In genomic region chr14:31166827-31167226, GRCm38 (mm10) we compare ENCODE assay signal across 10 mouse cellular contexts. TPM values are rescaled to one million over a fixed set of nuclear protein-coding genes. Genes with fewer than 3 reads are reported as not detected.
DNase-seq lines count a peak whose midpoint lies in the region; ATAC-seq and TF ChIP-seq lines count a peak whose summit lies in the region.
"Had no signal": no experiment of that assay in that cellular context is flagged by ENCODE, and none has a peak within 500 bp of the region (broad histone marks: within the 10 kb centered on the region; RNA-seq: fewer than 3 reads in every experiment).

No protein-coding gene starts in this region.

- no peak for TF ChIP-seq EP300 in heart, postnatal 0 days (IDR thresholded peaks at IDR 0.05; ENCODE audit: low read depth)

- H3K4me1 ChIP-seq in lung, embryonic 14.5 days (ENCODE audit: insufficient read depth) = 0 out of 2 replicates have a peak, but pooled peaks cover 3% of the 10 kb centered on the region
- H3K4me1 ChIP-seq in heart, postnatal 0 days (ENCODE audit: control insufficient read depth, insufficient read depth) = 0 out of 2 replicates have a peak, but pooled peaks cover 10% of the 10 kb centered on the region
- H3K4me1 ChIP-seq in midbrain, embryonic 14.5 days (ENCODE audit: control insufficient read depth, insufficient read depth, low read length) = no peaks in the 10 kb centered on the region
- H3K4me1 ChIP-seq: midbrain, embryonic 15.5 days had no signal

- no peaks in the 10 kb centered on the region for H3K79me2 ChIP-seq in myocyte (ENCODE audit: control insufficient read depth, insufficient read depth)

- no peak overlapping the region for H3ac ChIP-seq in myocyte (ENCODE audit: control insufficient read depth, insufficient read length)

- no peak for TF ChIP-seq POLR2A in myocyte (IDR thresholded peaks at IDR 0.05; ENCODE audit: insufficient read length, low read depth)

- 57% methylated on average over 9 of the region's 9 CpGs for WGBS in lung, embryonic 14.5 days
- WGBS in heart, postnatal 0 days = 47% methylated on average over 9 of the region's 9 CpGs
- 64% methylated on average over 9 of the region's 9 CpGs for WGBS in midbrain, embryonic 14.5 days

- no peaks in the 10 kb centered on the region for H3K9me3 ChIP-seq in lung, embryonic 14.5 days (ENCODE audit: low read depth, low read length)
- no peaks in the 10 kb centered on the region for H3K9me3 ChIP-seq in heart, postnatal 0 days (replicated peaks; ENCODE audit: control insufficient read depth, low read length)
- H3K9me3 ChIP-seq in midbrain, embryonic 14.5 days (ENCODE audit: control insufficient read depth, low read length) = no peaks in the 10 kb centered on the region
- H3K9me3 ChIP-seq: midbrain, embryonic 15.5 days had no signal

- no peak for ATAC-seq in lung, embryonic 14.5 days (ENCODE audit: insufficient read depth)
- ATAC-seq in heart, postnatal 0 days (ENCODE audit: insufficient read depth, low read depth) = no peak
- ATAC-seq in midbrain, embryonic 14.5 days (ENCODE audit: low FRiP score, low TSS enrichment) = no peak
- ATAC-seq: midbrain, embryonic 15.5 days had no signal

- peak; percentile 92 for DNase-seq in heart, adult 11 months
- DNase-seq in heart, postnatal 4 days = no peak
- no peak for DNase-seq in lung, embryonic 14.5 days
- no peak for DNase-seq in lung, postnatal 14 days
- DNase-seq in heart, postnatal 0 days (ENCODE audit: low spot score) = no peak
- no peak for DNase-seq in left cerebral cortex, adult 9 months (ENCODE audit: low spot score in 2 of 2)
- no peak for DNase-seq in midbrain, embryonic 14.5 days
- DNase-seq: kidney, adult 18-20 months had no signal

- no peak overlapping the region for H3K27ac ChIP-seq in lung, embryonic 14.5 days (ENCODE audit: low read depth)
- H3K27ac ChIP-seq in heart, postnatal 0 days (ENCODE audit: low read depth) = no peak overlapping the region
- no peak overlapping the region for H3K27ac ChIP-seq in midbrain, embryonic 14.5 days (replicated peaks; ENCODE audit: low read depth, low read length)
- H3K27ac ChIP-seq: midbrain, embryonic 15.5 days had no signal

- no peak for TF ChIP-seq CTCF in lung, embryonic 14.5 days (IDR thresholded peaks at IDR 0.05; ENCODE audit: low read depth)
- no peak for TF ChIP-seq CTCF in heart, postnatal 0 days (IDR thresholded peaks at IDR 0.05; ENCODE audit: low read depth)

- H3K4me2 ChIP-seq in lung, embryonic 14.5 days = peak overlapping the region; percentile 52
- peak overlapping the region; percentile 52 for H3K4me2 ChIP-seq in heart, postnatal 0 days (ENCODE audit: low read depth, low read length)
- H3K4me2 ChIP-seq in myocyte (ENCODE audit: low read depth) = no peak overlapping the region
- no peak overlapping the region for H3K4me2 ChIP-seq in midbrain, embryonic 14.5 days (ENCODE audit: low read length)

- peaks cover 19% of the 10 kb centered on the region for H3K36me3 ChIP-seq in lung, embryonic 14.5 days (ENCODE audit: insufficient read depth)
- peaks cover 19% of the 10 kb centered on the region for H3K36me3 ChIP-seq in heart, postnatal 0 days (replicated peaks; ENCODE audit: control insufficient read depth, insufficient read depth, low read length)
- peaks cover 14% of the 10 kb centered on the region for H3K36me3 ChIP-seq in myocyte (ENCODE audit: control insufficient read depth, insufficient read depth)
- H3K36me3 ChIP-seq in midbrain, embryonic 14.5 days (ENCODE audit: control insufficient read depth, insufficient read depth, low read length) = peaks cover 20% of the 10 kb centered on the region

- H3K9ac ChIP-seq in lung, embryonic 14.5 days = no peak overlapping the region; the same call in 1 of the 2 replicates
- no peak overlapping the region for H3K9ac ChIP-seq in heart, postnatal 0 days (replicated peaks; ENCODE audit: low read depth, low read length)
- H3K9ac ChIP-seq in midbrain, embryonic 14.5 days (replicated peaks; ENCODE audit: low read length) = no peak overlapping the region
- H3K9ac ChIP-seq: midbrain, embryonic 15.5 days had no signal

- peak overlapping the region; percentile 23 for H3K4me3 ChIP-seq in lung, embryonic 14.5 days (ENCODE audit: low read depth, low read length)
- H3K4me3 ChIP-seq in heart, postnatal 0 days (ENCODE audit: low read depth, low read length) = peak overlapping the region; percentile 32
- H3K4me3 ChIP-seq in myocyte = no peak overlapping the region
- H3K4me3 ChIP-seq in midbrain, embryonic 14.5 days (replicated peaks; ENCODE audit: low read depth, low read length) = no peak overlapping the region
- H3K4me3 ChIP-seq: midbrain, embryonic 15.5 days had no signal

- H3K27me3 ChIP-seq in lung, embryonic 14.5 days (ENCODE audit: insufficient read depth, low read length) = no peaks in the 10 kb centered on the region
- no peaks in the 10 kb centered on the region for H3K27me3 ChIP-seq in heart, postnatal 0 days (ENCODE audit: control insufficient read depth, insufficient read depth, low read length)
- no peaks in the 10 kb centered on the region for H3K27me3 ChIP-seq in myocyte (ENCODE audit: control insufficient read depth, insufficient read depth, insufficient read length)
- H3K27me3 ChIP-seq in midbrain, embryonic 14.5 days (ENCODE audit: control insufficient read depth, insufficient read depth, low read length) = no peaks in the 10 kb centered on the region
- H3K27me3 ChIP-seq: midbrain, embryonic 15.5 days had no signal

TF ChIP-seq in myocyte, 11 proteins besides CTCF, POLR2A, EP300 and RAD21:
- no peak for TF ChIP-seq TCF12 (IDR thresholded peaks at IDR 0.05; ENCODE audit: insufficient read depth, poor library complexity, severe bottlenecking)
- TF ChIP-seq USF1 (IDR thresholded peaks at IDR 0.05; ENCODE audit: low read depth) = no peak
- no peak for TF ChIP-seq REST (IDR thresholded peaks at IDR 0.05; ENCODE audit: insufficient read depth, insufficient read length)
- peak in 2 of 3 experiments; percentile 28 for TF ChIP-seq MYOD1 (IDR thresholded peaks at IDR 0.05; ENCODE audit: control insufficient read depth in 1 of 3, insufficient read length in 2 of 3, low read depth in 2 of 3)
- no peak for TF ChIP-seq POLR2AphosphoS2 (IDR thresholded peaks at IDR 0.05; ENCODE audit: insufficient read length, low read depth)
- no peak for TF ChIP-seq TCF3 (IDR thresholded peaks at IDR 0.05; ENCODE audit: insufficient read length, low read depth)
- peak in 2 of 3 experiments; percentile 8 to 33 for TF ChIP-seq MYOG (IDR thresholded peaks at IDR 0.05; ENCODE audit: control insufficient read depth in 1 of 3, insufficient read depth in 1 of 3, insufficient read length in 2 of 3, low read depth in 2 of 3)
- TF ChIP-seq SRF (IDR thresholded peaks at IDR 0.05; ENCODE audit: control insufficient read depth, insufficient read length, low read depth) = no peak
- no peak for TF ChIP-seq MAX (IDR thresholded peaks at IDR 0.05; ENCODE audit: low read depth)

RNA-seq across cellular contexts. Expression of gene Stab1, which starts 1.6 kb away (rescaled TPM):
- total RNA-seq in heart, postnatal 4 days (2021) = 10 to 100 TPM; 77.1 to 84.3 TPM
- polyA plus RNA-seq in lung, embryonic 14.5 days (2014; fragmentation: Nextera tagmentation; extraction: Ambion mirVana) = 64.4 and 71.3 TPM in 2 replicates
- total RNA-seq in heart, postnatal 0 days (2014; rRNA removed; ENCODE audit: low replicate concordance) = 75.3 and 90.4 TPM in 2 replicates
- polyA plus RNA-seq in heart, postnatal 0 days (2015; fragmentation: Nextera tagmentation; extraction: Ambion mirVana) = 24.0 and 25.4 TPM in 2 replicates
- polyA plus RNA-seq in myocyte (2012; fragmentation: generic; extraction: Trizol) = 0.46 TPM
- 6.6 and 26.6 TPM in 2 replicates for polyA plus RNA-seq in midbrain, embryonic 14.5 days (2014; fragmentation: Nextera tagmentation; extraction: Ambion mirVana)

RNA-seq across cellular contexts. Expression of gene Nt5dc2, which starts 36.0 kb away (rescaled TPM):
- 10 to 100 TPM; 91.8 to 93.8 TPM for total RNA-seq in heart, postnatal 4 days (2021)
- 476 and 510 TPM in 2 replicates for polyA plus RNA-seq in lung, embryonic 14.5 days (2014; fragmentation: Nextera tagmentation; extraction: Ambion mirVana)
- 212 and 269 TPM in 2 replicates for total RNA-seq in heart, postnatal 0 days (2014; rRNA removed; ENCODE audit: low replicate concordance)
- polyA plus RNA-seq in heart, postnatal 0 days (2015; fragmentation: Nextera tagmentation; extraction: Ambion mirVana) = 146 and 158 TPM in 2 replicates
- polyA plus RNA-seq in myocyte (2012; fragmentation: generic; extraction: Trizol) = 243 TPM
- 234 and 284 TPM in 2 replicates for polyA plus RNA-seq in midbrain, embryonic 14.5 days (2014; fragmentation: Nextera tagmentation; extraction: Ambion mirVana)

RNA-seq across cellular contexts. Expression of gene Smim4, which starts 38.1 kb away (rescaled TPM):
- total RNA-seq in heart, postnatal 4 days (2021) = 10 to 100 TPM; 80.5 to 91.4 TPM
- polyA plus RNA-seq in lung, embryonic 14.5 days (2014; fragmentation: Nextera tagmentation; extraction: Ambion mirVana) = 60.9 and 74.3 TPM in 2 replicates
- total RNA-seq in heart, postnatal 0 days (2014; rRNA removed; ENCODE audit: low replicate concordance) = 12.7 and 28.8 TPM in 2 replicates
- polyA plus RNA-seq in heart, postnatal 0 days (2015; fragmentation: Nextera tagmentation; extraction: Ambion mirVana) = 194 and 207 TPM in 2 replicates
- 91.4 TPM for polyA plus RNA-seq in myocyte (2012; fragmentation: generic; extraction: Trizol)
- 64.8 and 77.7 TPM in 2 replicates for polyA plus RNA-seq in midbrain, embryonic 14.5 days (2014; fragmentation: Nextera tagmentation; extraction: Ambion mirVana)

RNA-seq across cellular contexts. Expression of gene Tnnc1, which starts 41.3 kb away (rescaled TPM):
- 1,000 to 10,000 TPM; 5,292 to 5,773 TPM for total RNA-seq in heart, postnatal 4 days (2021)
- polyA plus RNA-seq in lung, embryonic 14.5 days (2014; fragmentation: Nextera tagmentation; extraction: Ambion mirVana) = 5.1 and 51.6 TPM in 2 replicates
- total RNA-seq in heart, postnatal 0 days (2014; rRNA removed; ENCODE audit: low replicate concordance) = 2,939 and 3,145 TPM in 2 replicates
- 7,680 and 7,748 TPM in 2 replicates for polyA plus RNA-seq in heart, postnatal 0 days (2015; fragmentation: Nextera tagmentation; extraction: Ambion mirVana)
- 7,028 TPM for polyA plus RNA-seq in myocyte (2012; fragmentation: generic; extraction: Trizol)
- polyA plus RNA-seq in midbrain, embryonic 14.5 days (2014; fragmentation: Nextera tagmentation; extraction: Ambion mirVana) = 2.1 and 2.6 TPM in 2 replicates

RNA-seq across cellular contexts. Expression of gene Nisch, which starts 49.9 kb away (rescaled TPM):
- 100 to 1,000 TPM; 301 to 310 TPM for total RNA-seq in heart, postnatal 4 days (2021)
- polyA plus RNA-seq in lung, embryonic 14.5 days (2014; fragmentation: Nextera tagmentation; extraction: Ambion mirVana) = 386 and 411 TPM in 2 replicates
- 292 and 338 TPM in 2 replicates for total RNA-seq in heart, postnatal 0 days (2014; rRNA removed; ENCODE audit: low replicate concordance)
- polyA plus RNA-seq in heart, postnatal 0 days (2015; fragmentation: Nextera tagmentation; extraction: Ambion mirVana) = 162 and 171 TPM in 2 replicates
- polyA plus RNA-seq in myocyte (2012; fragmentation: generic; extraction: Trizol) = 266 TPM
- polyA plus RNA-seq in midbrain, embryonic 14.5 days (2014; fragmentation: Nextera tagmentation; extraction: Ambion mirVana) = 280 and 343 TPM in 2 replicates

Comparison
In these comparisons a context has a peak if more than half of its experiments do, and no peak if none do; other contexts are left out.
1. H3K4me2 ChIP-seq: peak in lung, embryonic 14.5 days (single experiment) and heart, postnatal 0 days (single experiment); none in myocyte (single experiment) and midbrain, embryonic 14.5 days (single experiment).
2. H3K4me3 ChIP-seq: peak in lung, embryonic 14.5 days (single experiment) and heart, postnatal 0 days (single experiment); none in myocyte (single experiment) and midbrain, embryonic 14.5 days (single experiment).